Mouse (Mus musculus) liver, embryonic 12.5 days (tissue): ENCODE measurements around the gene Rab4b. TPM values are rescaled to one million over a fixed set of nuclear protein-coding genes. Genes with fewer than 3 reads are reported as not detected.

Experiments used
- ATAC-seq: fragments of 200-750 bp; cut with Nextera tagmentation; 2 replicates; pipeline ENCODE4 v1.8.0; 2017; ENCODE audit warnings: moderate number of reproducible peaks, mild to moderate bottlenecking, moderate library complexity
- H3K27ac ChIP-seq: fragments of 300-500 bp; sonication (generic); 2 replicates; pipeline ENCODE4 v1.5.1; 2016; ENCODE audit warnings: mild to moderate bottlenecking
- H3K27me3 ChIP-seq: fragments of 300-500 bp; sonication (generic); replicated peaks from 2 replicates; pipeline ENCODE4 v1.6.1; 2016; ENCODE audit warnings: mild to moderate bottlenecking, moderate library complexity
- H3K36me3 ChIP-seq: fragments of 300-500 bp; sonication (generic); 2 replicates; pipeline ENCODE4 v1.6.1; 2016; ENCODE audit warnings: mild to moderate bottlenecking, moderate library complexity
- H3K4me1 ChIP-seq: fragments of 300-500 bp; sonication (generic); 2 replicates; pipeline ENCODE4 v1.6.1; 2016
- H3K4me2 ChIP-seq: fragments of 300-500 bp; sonication (generic); 2 replicates; pipeline ENCODE4 v1.6.1; 2016; ENCODE audit warnings: mild to moderate bottlenecking, moderate library complexity
- H3K4me3 ChIP-seq: fragments of 300-500 bp; sonication (generic); 2 replicates; pipeline ENCODE4 v1.5.1; 2016; ENCODE audit warnings: mild to moderate bottlenecking, moderate library complexity
- H3K9ac ChIP-seq: fragments of 300-500 bp; sonication (generic); 2 replicates; pipeline ENCODE4 v1.6.1; 2016; ENCODE audit warnings: mild to moderate bottlenecking, moderate library complexity
- H3K9me3 ChIP-seq: fragments of 300-500 bp; sonication (generic); replicated peaks from 2 replicates; pipeline ENCODE4 v1.6.1; 2016; ENCODE audit warnings: mild to moderate bottlenecking, moderate library complexity
- WGBS: fragments of 180-500 bp; shearing (Covaris S2); methylation state at CpG from one replicate; pipeline ENCODE4 v1.1.7; 2016; ENCODE audit not compliant: insufficient replicate concordance; 5-methylcytosine and 5-hydroxymethylcytosine counted together
- polyA plus RNA-seq: library from polyadenylated mRNA; unstranded; fragments of >200 nt; fragmentation: Nextera tagmentation; extraction: Ambion mirVana; gene quantifications from 2 replicates; pipeline ENCODE4 v1.2.1, GENCODE M21; 2016

The Rab4b gene
- polyA plus RNA-seq, 1 experiment from 2014 or later, result 32.4 TPM

- no peaks in the 10 kb centered on the region for H3K36me3 ChIP-seq
- H3K4me2 ChIP-seq, result no peak overlapping the region
- H3K4me3 ChIP-seq, result no peak overlapping the region
- H3K27me3 ChIP-seq, result no peaks in the 10 kb centered on the region
- no peak overlapping the region for H3K9ac ChIP-seq
- H3K9me3 ChIP-seq, result peaks cover 12% of the 10 kb centered on the region
- no peak for ATAC-seq
- H3K27ac ChIP-seq, result no peak overlapping the region
- WGBS, result 54% methylated on average over 8 of the region's 8 CpGs
- 0 out of 2 replicates have a peak, but pooled peaks cover 4% of the 10 kb centered on the region for H3K4me1 ChIP-seq
Observed at GRCm38 (mm10) chr7:27136410-27136996, 42.2 kb downstream of the Rab4b start.

- WGBS, result 62% methylated on average over 4 of the region's 4 CpGs
- Histone ChIP-seq H3K9ac (no peak overlapping the region), H3K4me2 (no peak overlapping the region), H3K9me3 (0 out of 2 replicates have a peak, but pooled peaks cover 2% of the 10 kb centered on the region), H3K4me1 (0 out of 2 replicates have a peak, but pooled peaks cover 4% of the 10 kb centered on the region), H3K4me3 (no peak overlapping the region), H3K27ac (no peak overlapping the region), H3K27me3 (no peaks in the 10 kb centered on the region), H3K36me3 (no peaks in the 10 kb centered on the region)
- no peak for ATAC-seq
Observed at GRCm38 (mm10) chr7:27133757-27134156, 44.9 kb downstream of the Rab4b start.

GRCm38 (mm10) chr7:27133156-27133555 is 45.5 kb downstream of the Rab4b start:
- no peak for ATAC-seq
- Histone ChIP-seq H3K27me3 (no peaks in the 10 kb centered on the region), H3K9ac (no peak overlapping the region), H3K4me1 (0 out of 2 replicates have a peak, but pooled peaks cover 4% of the 10 kb centered on the region), H3K36me3 (no peaks in the 10 kb centered on the region), H3K27ac (no peak overlapping the region), H3K4me3 (no peak overlapping the region), H3K9me3 (0 out of 2 replicates have a peak, but pooled peaks cover 2% of the 10 kb centered on the region), H3K4me2 (0 out of 2 replicates have a peak overlapping the region, but pooled peaks have one; percentile 10)
- 56% methylated on average over 12 of the region's 12 CpGs for WGBS

- Histone ChIP-seq H3K27me3 (no peaks in the 10 kb centered on the region), H3K4me1 (0 out of 2 replicates have a peak, but pooled peaks cover 4% of the 10 kb centered on the region), H3K9ac (no peak overlapping the region), H3K4me3 (no peak overlapping the region), H3K9me3 (0 out of 2 replicates have a peak, but pooled peaks cover 2% of the 10 kb centered on the region), H3K4me2 (0 out of 2 replicates have a peak overlapping the region, but pooled peaks have one; percentile 10), H3K36me3 (no peaks in the 10 kb centered on the region), H3K27ac (no peak overlapping the region)
- WGBS, result 14% methylated on average over 10 of the region's 10 CpGs
- no peak for ATAC-seq
Observed at GRCm38 (mm10) chr7:27132588-27132987, 46.1 kb downstream of the Rab4b start.

- no peak overlapping the region for H3K4me2 ChIP-seq
- H3K27ac ChIP-seq, result no peak overlapping the region
- ATAC-seq, result no peak
- H3K27me3 ChIP-seq, result no peaks in the 10 kb centered on the region
- no peaks in the 10 kb centered on the region for H3K36me3 ChIP-seq
- 54% methylated on average over 2 of the region's 2 CpGs for WGBS
- no peak overlapping the region for H3K4me3 ChIP-seq
- H3K9me3 ChIP-seq, result 0 out of 2 replicates have a peak, but pooled peaks cover 2% of the 10 kb centered on the region
- no peak overlapping the region for H3K9ac ChIP-seq
- 0 out of 2 replicates have a peak, but pooled peaks cover 4% of the 10 kb centered on the region for H3K4me1 ChIP-seq
Observed at GRCm38 (mm10) chr7:27131387-27131786, 47.3 kb downstream of the Rab4b start.

DNA sequence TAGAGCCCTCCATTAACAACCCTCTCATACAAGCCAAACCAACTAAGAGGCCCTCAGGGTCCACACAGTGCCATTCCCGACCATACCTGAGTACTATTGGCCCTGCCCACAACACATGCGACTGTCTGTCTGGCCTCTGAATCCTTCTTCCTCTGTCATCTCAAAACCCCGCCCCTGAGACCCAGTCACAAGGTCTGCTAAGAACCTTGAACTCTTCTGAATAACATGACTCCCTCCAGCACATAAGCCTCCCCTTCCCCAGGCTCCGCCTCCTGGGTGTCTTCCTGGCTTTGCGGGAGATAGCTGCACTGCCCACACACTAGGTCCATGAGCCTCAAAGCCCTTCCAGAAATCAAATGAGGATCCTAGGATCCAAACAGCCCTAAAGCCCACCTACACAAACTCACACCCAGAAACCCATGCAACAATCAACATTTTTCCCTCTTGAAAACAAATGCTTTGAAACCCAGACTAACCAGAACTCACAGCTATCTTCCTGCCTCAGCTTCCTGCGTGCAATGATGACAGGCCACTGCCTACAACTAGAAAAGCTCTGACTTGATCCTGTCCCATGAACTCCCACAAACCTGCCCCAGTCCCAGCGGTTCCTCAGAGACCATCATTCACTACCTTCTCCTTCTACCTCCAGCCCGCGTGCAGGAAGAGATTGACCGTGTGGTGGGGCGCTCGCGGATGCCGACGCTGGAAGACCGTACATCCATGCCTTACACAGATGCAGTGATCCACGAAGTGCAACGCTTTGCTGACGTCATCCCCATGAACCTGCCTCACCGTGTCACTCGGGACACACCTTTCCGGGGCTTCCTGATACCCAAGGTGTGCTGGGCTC is 48.0 kb downstream of the Rab4b start:
- Histone ChIP-seq H3K4me3 (no peak overlapping the region), H3K36me3 (no peaks in the 10 kb centered on the region), H3K27me3 (no peaks in the 10 kb centered on the region), H3K4me2 (no peak overlapping the region), H3K9me3 (0 out of 2 replicates have a peak, but pooled peaks cover 2% of the 10 kb centered on the region), H3K27ac (no peak overlapping the region), H3K9ac (no peak overlapping the region), H3K4me1 (0 out of 2 replicates have a peak, but pooled peaks cover 4% of the 10 kb centered on the region)
- 75% methylated on average over 22 of the region's 22 CpGs for WGBS
- ATAC-seq, result no peak

- no peak for ATAC-seq
- H3K4me3 ChIP-seq, result no peak overlapping the region
- WGBS, result 78% methylated on average over 11 of the region's 12 CpGs
Observed at GRCm38 (mm10) chr7:27129811-27130210, 48.9 kb downstream of the Rab4b start.

GRCm38 (mm10) chr7:27128946-27129345 is 49.8 kb downstream of the Rab4b start:
- 0 out of 2 replicates have a peak, but pooled peaks cover 4% of the 10 kb centered on the region for H3K4me1 ChIP-seq
- 0 out of 2 replicates have a peak, but pooled peaks cover 2% of the 10 kb centered on the region for H3K9me3 ChIP-seq
- 79% methylated on average over 13 of the region's 13 CpGs for WGBS
- H3K9ac ChIP-seq, result no peak overlapping the region
- H3K27me3 ChIP-seq, result no peaks in the 10 kb centered on the region
- H3K36me3 ChIP-seq, result no peaks in the 10 kb centered on the region
- H3K4me3 ChIP-seq, result no peak overlapping the region
- no peak for ATAC-seq
- no peak overlapping the region for H3K4me2 ChIP-seq
- no peak overlapping the region for H3K27ac ChIP-seq

More at GRCm38 (mm10) chr7:27129811-27130210, 48.9 kb downstream of the Rab4b start:
- Histone ChIP-seq H3K4me1 (0 out of 2 replicates have a peak, but pooled peaks cover 4% of the 10 kb centered on the region), H3K27ac (no peak overlapping the region), H3K9me3 (0 out of 2 replicates have a peak, but pooled peaks cover 2% of the 10 kb centered on the region), H3K27me3 (no peaks in the 10 kb centered on the region), H3K4me2 (no peak overlapping the region), H3K36me3 (no peaks in the 10 kb centered on the region), H3K9ac (no peak overlapping the region)

DNA sequence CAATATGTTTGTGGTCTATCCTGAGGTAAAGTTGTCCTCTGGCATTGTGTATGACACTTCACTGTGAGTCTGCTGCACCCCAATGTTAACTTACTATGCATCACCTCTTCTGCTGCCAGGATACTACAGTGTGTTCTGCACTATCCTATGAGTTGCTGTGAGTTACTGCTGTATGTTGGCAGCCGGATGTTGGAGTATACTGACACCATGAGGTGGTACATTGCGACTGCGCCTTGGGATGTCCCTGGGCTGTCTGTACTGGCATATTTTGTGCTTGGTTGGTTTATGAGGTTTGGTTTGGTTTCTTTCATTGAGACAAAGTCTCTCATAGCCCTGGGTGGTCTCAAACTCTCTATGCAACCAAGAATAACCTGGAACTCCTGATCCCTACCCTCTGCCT is 50.5 kb downstream of the Rab4b start:
- Histone ChIP-seq H3K4me1 (0 out of 2 replicates have a peak, but pooled peaks cover 4% of the 10 kb centered on the region), H3K27me3 (no peaks in the 10 kb centered on the region), H3K4me3 (no peak overlapping the region), H3K27ac (no peak overlapping the region), H3K36me3 (no peaks in the 10 kb centered on the region), H3K9me3 (0 out of 2 replicates have a peak, but pooled peaks cover 2% of the 10 kb centered on the region), H3K4me2 (no peak overlapping the region), H3K9ac (no peak overlapping the region)
- no peak for ATAC-seq
- 36% methylated on average over 3 of the region's 3 CpGs for WGBS

DNA sequence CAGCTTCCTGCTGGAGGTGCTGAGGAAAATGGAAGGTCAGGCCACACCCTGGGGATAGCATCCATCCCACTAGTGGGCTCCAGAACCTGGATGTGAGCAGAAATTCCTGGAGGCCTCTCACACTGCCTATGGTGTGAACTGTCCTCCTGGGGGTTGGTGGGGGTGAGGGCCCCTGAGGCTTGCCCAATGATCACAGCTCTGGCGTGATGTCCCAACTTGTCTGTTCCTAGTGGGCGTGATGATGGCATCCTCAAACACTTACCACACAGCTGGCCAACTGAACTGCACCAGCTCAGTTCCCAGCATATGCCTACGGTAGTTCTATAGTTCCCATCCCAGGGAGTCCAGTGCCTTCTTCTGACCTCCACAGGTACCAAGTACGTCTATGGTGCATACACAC is 53.7 kb downstream of the Rab4b start:
- Histone ChIP-seq H3K27ac (no peak overlapping the region), H3K4me1 (no peaks in the 10 kb centered on the region), H3K36me3 (no peaks in the 10 kb centered on the region), H3K9ac (no peak overlapping the region), H3K4me2 (no peak overlapping the region), H3K27me3 (no peaks in the 10 kb centered on the region), H3K4me3 (no peak overlapping the region), H3K9me3 (no peaks in the 10 kb centered on the region)
- 65% methylated on average over 4 of the region's 4 CpGs for WGBS
- no peak for ATAC-seq

DNA sequence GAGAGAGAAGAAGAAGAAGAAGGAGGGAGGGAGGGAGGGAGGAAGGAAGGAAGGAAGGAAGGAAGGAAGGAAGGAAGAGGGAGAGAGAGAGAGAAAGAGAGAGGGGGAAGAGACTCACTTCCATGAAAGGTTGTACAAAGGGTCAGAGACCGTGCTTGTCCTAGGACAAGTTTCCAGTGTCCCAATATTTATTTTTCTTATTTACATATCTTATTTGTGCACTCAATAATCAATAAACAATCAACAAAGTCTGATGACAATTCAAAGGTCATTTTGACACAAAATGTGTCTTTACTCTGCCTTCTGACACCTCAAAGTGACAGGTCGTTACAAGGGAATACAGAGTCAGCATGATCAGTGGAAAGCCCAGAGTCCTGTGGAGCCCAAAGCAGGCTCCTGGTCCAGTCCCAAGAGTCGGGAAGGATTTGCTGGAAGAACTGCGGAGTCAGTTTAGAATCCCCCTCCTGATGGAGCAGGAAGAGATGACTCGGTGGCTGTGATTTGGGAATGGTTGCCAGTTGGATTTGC is 54.3 kb downstream of the Rab4b start:
- no peak overlapping the region for H3K4me3 ChIP-seq
- H3K27me3 ChIP-seq, result no peaks in the 10 kb centered on the region
- no peaks in the 10 kb centered on the region for H3K9me3 ChIP-seq
- H3K4me2 ChIP-seq, result no peak overlapping the region
- no peaks in the 10 kb centered on the region for H3K4me1 ChIP-seq
- ATAC-seq, result no peak
- 48% methylated on average over 5 of the region's 5 CpGs for WGBS
- no peak overlapping the region for H3K27ac ChIP-seq
- H3K36me3 ChIP-seq, result no peaks in the 10 kb centered on the region
- H3K9ac ChIP-seq, result no peak overlapping the region

- H3K9ac ChIP-seq, result no peak within 1 kb of the TSS
- H3K27me3 ChIP-seq, result no peaks in the 10 kb centered on the region
- H3K4me1 ChIP-seq, result no peaks in the 10 kb centered on the region
- no peak within 1 kb of the TSS for H3K4me3 ChIP-seq
- H3K4me2 ChIP-seq, result no peak within 1 kb of the TSS
- H3K27ac ChIP-seq, result no peak within 1 kb of the TSS
- no peaks in the 10 kb centered on the region for H3K9me3 ChIP-seq
- ATAC-seq, result no peak
- H3K36me3 ChIP-seq, result no peaks in the 10 kb centered on the region
Observed at GRCm38 (mm10) chr7:27119676-27120075, 59.0 kb downstream of the Rab4b start, which contains the start of gene Cyp2f2. Cyp2f2 (plus strand) TSS chr7:27119909.
